Mouse (Mus musculus): Measurements from ENCODE around the gene Vrk1.

Gene Vrk1

GRCm38 (mm10) chr12:105997028-105997786 is 12.8 kb upstream of the Vrk1 start:
- DNase-seq (ENCODE audit: low spot score) = no peak

- DNase-seq (ENCODE audit: low spot score) = no peak
These were observed 8.3 kb upstream of the Vrk1 start for GRCm38 (mm10) chr12:106001775-106002174.

- no peak for DNase-seq (ENCODE audit: low spot score)
These were observed 5.3 kb upstream of the Vrk1 start for GRCm38 (mm10) chr12:106004719-106005118.

- DNase-seq (ENCODE audit: low spot score) = no peak
These were observed 3.8 kb upstream of the Vrk1 start for GRCm38 (mm10) chr12:106006218-106006617.

GRCm38 (mm10) chr12:106008348-106009050 is 1.5 kb upstream of the Vrk1 start:
- DNase-seq (ENCODE audit: low spot score) = no peak

DNA sequence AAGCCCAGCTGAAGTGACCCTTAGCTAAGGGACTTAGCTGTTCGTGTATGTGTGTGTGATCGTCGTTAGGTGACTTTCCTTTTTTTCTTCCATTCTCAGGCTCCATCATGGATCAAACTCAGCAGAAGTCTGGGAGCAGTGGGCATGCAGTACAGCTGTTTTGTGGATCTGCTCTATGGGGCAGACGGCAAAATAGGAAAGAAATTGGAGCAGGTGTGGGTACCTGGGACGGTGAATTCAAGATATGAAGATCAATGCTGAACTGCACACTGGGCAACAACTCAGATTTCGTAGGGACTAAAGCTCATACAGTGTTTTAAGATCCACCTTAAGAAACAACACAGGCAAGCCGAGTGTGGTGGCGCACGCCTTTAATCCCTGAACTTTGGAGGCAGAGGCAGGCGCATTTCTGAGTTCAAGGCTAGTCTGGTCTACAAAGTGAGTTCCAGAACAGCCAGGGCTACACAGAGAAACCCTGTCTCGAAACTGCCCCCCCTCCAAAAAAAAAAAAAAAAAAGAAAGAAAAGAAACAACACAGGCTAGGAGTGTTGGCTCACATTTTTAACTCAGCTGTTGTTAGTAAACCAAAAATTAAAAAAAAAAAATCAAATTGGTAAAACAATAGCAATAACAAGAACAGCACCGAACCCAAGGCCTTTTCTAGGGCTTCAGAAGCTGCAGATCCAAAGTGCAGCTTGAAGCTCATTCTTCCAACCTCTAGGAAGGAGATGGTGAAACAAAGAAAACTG is 732 bp upstream of the Vrk1 start:
- no peak for DNase-seq (ENCODE audit: low spot score)

DNA sequence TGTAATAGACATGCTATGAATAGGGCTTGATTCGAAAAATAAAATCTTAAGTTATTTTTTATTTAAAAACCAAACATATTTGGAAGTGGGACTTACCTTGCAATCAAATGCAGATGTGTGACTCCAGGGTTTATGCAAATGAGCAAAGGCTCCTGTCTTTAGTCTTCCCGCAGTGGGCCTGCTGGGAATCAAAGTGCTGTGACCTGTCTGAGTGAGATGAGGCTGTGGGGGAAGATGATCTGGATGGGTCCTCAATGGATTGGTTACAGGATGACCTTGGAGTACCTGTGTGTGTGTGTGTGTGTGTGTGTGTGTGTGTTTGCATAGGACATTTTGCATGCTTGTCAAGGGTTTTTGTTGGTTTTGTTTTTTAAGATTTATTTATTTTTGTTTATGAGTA is 2.1 kb downstream of the Vrk1 start:
- DNase-seq (ENCODE audit: low spot score) = no peak

DNA sequence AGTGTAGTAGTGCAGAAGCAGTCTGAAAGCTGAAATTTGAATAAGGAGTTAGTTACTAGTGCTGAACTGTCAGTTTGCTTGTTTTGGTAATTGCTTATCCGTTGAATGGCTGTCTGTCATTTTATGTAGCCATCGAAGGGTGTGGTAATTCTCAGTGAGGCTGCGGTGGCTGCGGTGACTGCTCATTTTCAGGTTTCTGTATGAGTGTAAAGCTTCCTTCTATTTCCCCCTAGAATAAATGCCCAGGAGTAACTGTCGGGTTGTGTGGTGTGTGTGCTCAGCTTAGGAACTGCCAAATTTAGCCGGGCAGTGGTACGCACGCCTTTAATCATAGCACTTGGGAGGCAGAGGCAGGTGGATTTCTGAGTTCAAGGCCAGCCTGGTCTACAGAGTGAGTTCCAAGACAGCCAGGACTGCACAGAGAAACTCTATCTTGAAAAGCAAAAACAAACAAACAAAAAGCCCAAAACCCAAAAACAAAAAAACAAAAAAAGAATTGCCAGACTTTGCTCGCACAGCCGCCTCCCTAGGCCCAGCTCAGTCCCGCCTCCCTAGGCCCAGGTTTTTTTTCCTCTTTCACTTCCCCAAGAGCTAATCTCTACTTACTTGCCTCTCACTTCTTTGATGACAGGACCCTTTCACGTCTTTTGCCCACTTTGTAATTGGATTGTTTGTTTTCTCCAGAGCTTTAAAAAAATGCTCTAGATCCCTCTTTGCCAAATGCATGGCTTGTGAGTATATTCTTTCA is 6.4 kb downstream of the Vrk1 start:
- DNase-seq (ENCODE audit: low spot score) = no peak

- no peak for DNase-seq (ENCODE audit: low spot score)
These were observed 10.0 kb downstream of the Vrk1 start for GRCm38 (mm10) chr12:106020063-106020462.

- no peak for DNase-seq (ENCODE audit: low spot score)
These were observed 13.6 kb downstream of the Vrk1 start for GRCm38 (mm10) chr12:106023652-106024051.

- DNase-seq (ENCODE audit: low spot score) = no peak
These were observed 15.4 kb downstream of the Vrk1 start for GRCm38 (mm10) chr12:106025416-106025815.

- no peak for DNase-seq (ENCODE audit: low spot score)
These were observed 16.5 kb downstream of the Vrk1 start for GRCm38 (mm10) chr12:106026385-106027134.

DNA sequence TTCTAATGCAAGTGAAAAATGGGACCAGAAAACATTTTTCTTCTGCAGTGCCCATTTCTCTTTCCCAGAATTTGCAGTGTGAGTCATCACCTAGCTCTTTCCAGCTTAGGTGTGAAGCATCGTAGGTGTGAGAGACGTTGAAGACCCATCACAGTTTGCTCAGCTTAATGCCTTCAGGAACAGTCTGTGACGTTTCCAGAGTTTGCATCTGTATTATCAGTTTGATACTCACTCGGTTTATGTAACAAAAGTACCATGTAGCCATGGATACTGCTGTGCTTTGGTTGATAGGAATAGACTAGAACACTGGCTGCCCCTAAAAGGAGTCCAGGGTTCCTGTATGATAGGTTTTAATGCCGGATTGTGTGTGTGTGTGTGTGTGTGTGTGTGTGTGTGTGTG is 17.3 kb downstream of the Vrk1 start:
- DNase-seq (ENCODE audit: low spot score) = no peak

DNA sequence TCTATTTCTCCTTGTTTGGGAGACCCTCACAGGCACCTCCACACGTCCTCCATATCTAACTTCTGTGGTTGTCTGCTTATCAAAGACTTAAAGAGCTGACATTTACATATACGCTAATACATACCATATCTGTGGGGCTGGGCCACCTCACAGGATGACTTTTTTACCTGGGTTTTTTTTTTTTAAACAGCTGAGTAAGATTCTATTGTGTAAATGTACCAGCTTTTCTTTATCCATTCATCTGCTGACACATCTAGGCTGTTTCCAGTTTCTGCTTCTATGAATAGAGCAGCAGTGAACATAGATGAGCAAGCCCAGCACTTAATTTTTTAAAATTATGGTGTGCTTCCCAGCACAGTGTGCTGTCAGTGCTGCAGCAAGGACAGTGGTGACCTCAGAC is 19.6 kb downstream of the Vrk1 start:
- no peak for DNase-seq (ENCODE audit: low spot score)

DNA sequence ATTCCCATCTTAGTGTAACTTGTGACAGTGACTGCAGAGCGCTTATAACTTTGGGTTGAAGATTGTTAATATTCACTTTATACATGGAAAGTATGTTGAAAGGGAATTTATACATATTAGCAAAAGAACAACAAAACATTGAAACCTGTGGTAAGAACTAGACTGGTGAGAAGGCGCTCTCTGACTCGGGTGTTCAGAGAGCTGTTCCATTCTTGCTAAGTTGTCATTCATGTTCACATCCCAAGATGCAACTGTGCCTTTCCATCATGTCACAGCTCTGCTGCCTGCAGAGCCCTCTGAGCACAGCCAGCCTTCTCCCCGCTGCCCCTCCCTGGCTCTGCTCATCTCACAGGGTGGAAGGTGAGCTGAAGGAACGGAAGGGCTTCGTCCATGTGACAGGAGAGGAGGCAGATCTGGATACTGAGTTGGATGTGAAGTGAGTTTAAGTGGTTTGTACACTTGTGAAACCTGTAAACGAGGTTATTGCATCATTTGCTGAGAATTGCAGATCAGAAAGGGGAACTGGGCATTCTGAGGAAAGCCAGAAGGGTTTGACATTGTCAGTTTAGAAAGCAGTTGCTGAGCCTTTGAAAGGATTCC is 20.2 kb downstream of the Vrk1 start:
- no peak for DNase-seq (ENCODE audit: low spot score)

DNA sequence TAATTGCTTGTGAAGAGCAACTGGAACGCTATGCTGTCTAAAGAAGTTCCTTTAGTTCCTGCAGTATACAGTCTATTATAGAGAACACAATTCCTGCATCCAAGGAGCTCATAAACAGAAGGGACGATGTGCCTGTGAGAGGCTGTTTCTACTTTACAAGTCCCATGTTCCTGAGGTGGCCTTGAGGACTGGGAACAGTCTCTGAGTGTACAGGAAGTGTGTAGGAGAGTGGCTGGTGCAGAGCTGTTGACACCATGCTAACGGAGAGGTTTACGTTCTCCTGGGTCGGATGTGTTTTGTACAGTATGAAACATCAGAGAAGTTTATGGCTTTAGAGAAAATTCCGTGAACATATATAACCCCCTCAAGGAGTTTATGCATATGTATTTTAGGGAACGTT is 20.8 kb downstream of the Vrk1 start:
- DNase-seq (ENCODE audit: low spot score) = no peak

- DNase-seq (ENCODE audit: low spot score) = no peak
These were observed 21.9 kb downstream of the Vrk1 start for GRCm38 (mm10) chr12:106031916-106032315.

- DNase-seq (ENCODE audit: low spot score) = no peak
These were observed 22.3 kb downstream of the Vrk1 start for GRCm38 (mm10) chr12:106032361-106032760.

DNA sequence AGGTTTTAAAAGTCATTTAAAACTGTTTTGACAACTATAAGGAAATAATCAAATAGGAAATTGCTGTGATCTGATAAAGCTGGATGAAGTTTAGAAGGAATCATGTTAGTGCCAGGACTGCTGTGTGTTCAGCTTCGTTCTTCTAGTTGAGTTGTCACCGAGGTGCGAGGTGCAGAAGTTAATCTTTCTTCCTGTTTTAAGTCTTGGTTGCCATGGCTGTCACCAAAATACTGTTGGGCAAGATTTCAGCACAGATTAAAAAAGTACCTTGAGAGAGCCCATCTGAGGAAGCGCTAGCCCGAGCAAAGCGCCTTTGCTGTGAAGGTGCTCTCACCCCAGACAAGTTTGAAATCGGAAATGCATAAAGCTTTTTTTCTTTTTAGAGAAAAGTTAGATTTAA is 24.2 kb downstream of the Vrk1 start:
- no peak for DNase-seq (ENCODE audit: low spot score)

DNA sequence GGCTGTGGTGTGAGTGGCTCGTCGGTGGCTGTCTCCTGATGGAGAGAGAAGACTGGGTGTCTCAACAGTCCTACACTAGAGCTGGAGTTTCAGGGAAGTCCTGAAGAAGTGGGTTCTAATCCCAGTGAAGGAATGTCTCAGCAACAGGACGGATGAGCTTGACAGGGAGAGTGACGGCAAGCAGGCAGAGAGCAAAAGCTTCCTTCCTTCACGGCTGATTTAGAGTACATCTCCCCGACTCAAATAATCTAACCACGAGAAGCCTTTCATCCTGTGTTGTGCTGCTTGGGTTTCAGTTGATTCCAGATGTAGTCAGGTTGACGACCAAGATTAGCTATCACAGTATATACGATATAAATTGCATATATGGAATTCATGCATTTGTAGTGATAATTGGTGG is 24.7 kb downstream of the Vrk1 start:
- DNase-seq (ENCODE audit: low spot score) = no peak

GRCm38 (mm10) chr12:106040259-106040658 is 30.2 kb downstream of the Vrk1 start:
- DNase-seq (ENCODE audit: low spot score) = no peak

Data from ovary, postnatal 14 days (tissue).